Mouse (Mus musculus): ENCODE measurements around the gene Pde1a. TPM values are rescaled to one million over a fixed set of nuclear protein-coding genes. Genes with fewer than 3 reads are reported as not detected.

Gene Pde1a
- polyA plus RNA-seq, 1 experiment from 2014 or later = 37.5 TPM

DNA sequence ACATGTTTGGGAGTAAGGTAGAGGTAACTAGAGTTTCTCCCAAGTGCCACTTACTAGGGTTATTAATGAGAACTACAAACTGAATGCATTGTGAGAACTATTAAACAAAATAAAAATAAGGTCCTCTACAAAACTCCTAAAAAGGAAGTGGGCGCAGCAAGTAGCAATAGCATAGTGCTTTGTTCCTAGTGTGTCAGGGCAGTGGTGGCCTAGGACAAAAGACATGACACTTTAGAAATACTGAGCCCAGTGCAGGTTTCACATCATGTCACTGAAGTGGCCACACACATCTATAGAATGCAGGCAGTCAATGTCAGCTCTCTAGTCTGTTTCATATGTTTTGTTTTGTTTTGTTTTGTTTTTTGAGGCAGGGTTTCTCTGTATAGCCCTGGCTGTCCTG, 103.2 kb downstream of the Pde1a start:
- 94% methylated on average over 1 of the region's 1 CpGs for WGBS
- Histone ChIP-seq H3K4me3 (replicated peaks; ENCODE audit: low read depth, low read length) (no peak overlapping the region), H3K27me3 (ENCODE audit: insufficient read depth, low read length) (no peaks in the 10 kb centered on the region), H3K36me3 (ENCODE audit: insufficient read depth, low read length) (no peaks in the 10 kb centered on the region), H3K4me2 (ENCODE audit: low read length) (no peak overlapping the region), H3K4me1 (replicated peaks; ENCODE audit: insufficient read depth, low read length) (no peaks in the 10 kb centered on the region), H3K27ac (no peak overlapping the region), H3K9ac (ENCODE audit: low read depth, low read length) (no peak overlapping the region), H3K9me3 (replicated peaks; ENCODE audit: low read length) (no peaks in the 10 kb centered on the region)
- ATAC-seq (replicated peaks; ENCODE audit: low FRiP score, low read depth) (no peak), DNase-seq (ENCODE audit: low spot score) (no peak)
- no peak for TF ChIP-seq CTCF (IDR thresholded peaks at IDR 0.05; ENCODE audit: low read depth)

DNA sequence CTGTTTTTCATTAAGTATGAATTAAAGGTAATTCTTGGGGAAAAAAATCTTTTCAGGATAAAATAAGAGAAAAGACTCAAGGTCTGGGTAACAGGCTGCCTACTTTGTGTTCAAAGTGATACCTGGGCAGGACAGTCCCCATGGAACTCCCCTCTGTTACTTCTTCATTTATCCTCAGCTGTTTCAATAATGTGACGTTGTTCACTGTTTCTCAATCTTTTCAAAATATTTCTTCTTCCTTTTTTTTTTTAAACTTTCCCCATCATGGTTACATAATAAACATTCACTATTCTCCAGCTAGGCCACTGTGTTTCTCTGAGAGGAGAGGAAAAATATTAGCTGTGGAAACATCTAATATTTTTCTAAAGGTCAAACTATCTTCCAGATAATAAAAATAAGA, 103.7 kb downstream of the Pde1a start:
- DNase-seq (ENCODE audit: low spot score) (no peak), ATAC-seq (replicated peaks; ENCODE audit: low FRiP score, low read depth) (no peak)
- no peak overlapping the region for H3K27ac ChIP-seq
- WGBS = 82% methylated on average over 1 of the region's 1 CpGs
- H3K27me3 ChIP-seq (ENCODE audit: insufficient read depth, low read length) = no peaks in the 10 kb centered on the region
- H3K36me3 ChIP-seq (ENCODE audit: insufficient read depth, low read length) = no peaks in the 10 kb centered on the region
- H3K4me2 ChIP-seq (ENCODE audit: low read length) = no peak overlapping the region
- no peaks in the 10 kb centered on the region for H3K9me3 ChIP-seq (replicated peaks; ENCODE audit: low read length)
- H3K4me3 ChIP-seq (replicated peaks; ENCODE audit: low read depth, low read length) = no peak overlapping the region
- H3K9ac ChIP-seq (ENCODE audit: low read depth, low read length) = no peak overlapping the region
- TF ChIP-seq CTCF (IDR thresholded peaks at IDR 0.05; ENCODE audit: low read depth) = no peak
- H3K4me1 ChIP-seq (replicated peaks; ENCODE audit: insufficient read depth, low read length) = no peaks in the 10 kb centered on the region

DNA sequence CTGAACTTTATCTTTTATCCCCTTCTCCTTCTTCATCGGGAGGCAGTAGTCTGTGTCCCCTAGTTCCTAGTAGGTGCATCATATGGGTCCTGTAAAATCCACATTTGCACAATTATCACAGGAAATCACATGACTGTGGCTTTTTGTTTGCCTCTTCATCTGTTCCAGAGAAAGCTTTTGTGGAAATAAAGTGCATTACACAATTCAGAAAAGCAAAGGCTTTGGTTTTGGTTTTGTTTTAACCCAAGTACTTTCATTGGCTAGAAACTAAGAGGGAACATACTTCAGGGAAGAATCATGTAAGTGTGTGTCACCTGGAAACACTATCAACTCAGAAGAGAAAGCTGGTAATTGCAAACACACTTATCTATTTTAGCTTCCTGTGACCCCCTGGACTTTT, 104.2 kb downstream of the Pde1a start:
- no peak overlapping the region for H3K4me3 ChIP-seq (replicated peaks; ENCODE audit: low read depth, low read length)
- no peaks in the 10 kb centered on the region for H3K27me3 ChIP-seq (ENCODE audit: insufficient read depth, low read length)
- TF ChIP-seq CTCF (IDR thresholded peaks at IDR 0.05; ENCODE audit: low read depth) = no peak
- ATAC-seq (replicated peaks; ENCODE audit: low FRiP score, low read depth) (no peak), DNase-seq (ENCODE audit: low spot score) (no peak)
- no peak overlapping the region for H3K27ac ChIP-seq
- no peaks in the 10 kb centered on the region for H3K4me1 ChIP-seq (replicated peaks; ENCODE audit: insufficient read depth, low read length)
- WGBS = 76% methylated on average over 1 of the region's 1 CpGs
- H3K9me3 ChIP-seq (replicated peaks; ENCODE audit: low read length) = no peaks in the 10 kb centered on the region
- no peak overlapping the region for H3K9ac ChIP-seq (ENCODE audit: low read depth, low read length)
- no peaks in the 10 kb centered on the region for H3K36me3 ChIP-seq (ENCODE audit: insufficient read depth, low read length)
- H3K4me2 ChIP-seq (ENCODE audit: low read length) = no peak overlapping the region

DNA sequence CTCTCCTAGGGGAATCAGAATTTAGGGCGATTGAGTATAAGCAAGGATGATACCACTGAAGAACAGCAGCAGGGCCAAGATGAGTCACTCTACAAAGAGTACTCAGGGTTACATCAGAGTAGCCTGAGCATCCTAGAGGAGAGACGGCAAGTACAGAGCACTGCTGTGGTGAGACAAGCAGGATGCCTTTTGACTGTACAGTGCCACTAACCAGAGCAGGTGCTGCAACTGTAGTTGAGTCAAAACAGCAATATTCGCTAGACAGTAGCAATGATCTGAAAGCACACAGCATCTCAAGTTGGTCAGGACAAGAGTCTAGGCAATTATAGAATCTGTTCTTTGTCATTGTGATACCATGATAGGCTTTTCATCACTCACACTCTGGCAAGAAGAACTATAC, 115.1 kb downstream of the Pde1a start:
- ATAC-seq (replicated peaks; ENCODE audit: low FRiP score, low read depth) (no peak), DNase-seq (ENCODE audit: low spot score) (no peak)
- Histone ChIP-seq H3K27me3 (ENCODE audit: insufficient read depth, low read length) (no peaks in the 10 kb centered on the region), H3K9me3 (replicated peaks; ENCODE audit: low read length) (no peaks in the 10 kb centered on the region), H3K27ac (no peak overlapping the region), H3K9ac (ENCODE audit: low read depth, low read length) (no peak overlapping the region), H3K4me1 (replicated peaks; ENCODE audit: insufficient read depth, low read length) (no peaks in the 10 kb centered on the region), H3K4me2 (ENCODE audit: low read length) (no peak overlapping the region), H3K4me3 (replicated peaks; ENCODE audit: low read depth, low read length) (no peak overlapping the region), H3K36me3 (ENCODE audit: insufficient read depth, low read length) (no peaks in the 10 kb centered on the region)
- TF ChIP-seq CTCF (IDR thresholded peaks at IDR 0.05; ENCODE audit: low read depth) = no peak
- 95% methylated on average over 3 of the region's 3 CpGs for whole genome bisulfite sequencing

DNA sequence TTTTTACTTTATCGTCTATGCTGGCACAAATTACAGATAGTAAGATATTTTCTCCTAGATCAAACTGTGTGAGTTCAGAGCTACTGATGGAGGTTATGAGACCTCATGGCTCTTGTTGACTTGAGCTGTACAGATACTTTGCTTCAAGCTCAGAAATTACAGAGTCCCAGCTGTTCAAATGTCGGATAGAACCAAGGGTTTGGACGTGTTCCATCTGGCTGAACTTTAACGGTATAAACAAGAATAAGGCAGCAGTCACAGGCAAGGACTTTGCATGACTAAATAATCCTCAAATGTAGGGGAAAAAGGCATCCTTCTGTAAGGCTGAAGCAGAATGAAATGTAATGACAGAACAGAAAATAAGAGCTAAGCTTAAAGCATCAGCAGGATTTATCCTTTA, 116.2 kb downstream of the Pde1a start:
- DNase-seq (ENCODE audit: low spot score) (peak; percentile 78), ATAC-seq (replicated peaks; ENCODE audit: low FRiP score, low read depth) (no peak)
- Histone ChIP-seq H3K27me3 (ENCODE audit: insufficient read depth, low read length) (no peaks in the 10 kb centered on the region), H3K4me2 (ENCODE audit: low read length) (no peak overlapping the region), H3K36me3 (ENCODE audit: insufficient read depth, low read length) (no peaks in the 10 kb centered on the region), H3K9me3 (replicated peaks; ENCODE audit: low read length) (no peaks in the 10 kb centered on the region), H3K9ac (ENCODE audit: low read depth, low read length) (no peak overlapping the region), H3K4me1 (replicated peaks; ENCODE audit: insufficient read depth, low read length) (no peaks in the 10 kb centered on the region), H3K27ac (peak overlapping the region; percentile 19; the same call in 1 of the 2 replicates), H3K4me3 (replicated peaks; ENCODE audit: low read depth, low read length) (no peak overlapping the region)
- 31% methylated on average over 4 of the region's 4 CpGs for WGBS
- TF ChIP-seq CTCF (IDR thresholded peaks at IDR 0.05; ENCODE audit: low read depth) = no peak

DNA sequence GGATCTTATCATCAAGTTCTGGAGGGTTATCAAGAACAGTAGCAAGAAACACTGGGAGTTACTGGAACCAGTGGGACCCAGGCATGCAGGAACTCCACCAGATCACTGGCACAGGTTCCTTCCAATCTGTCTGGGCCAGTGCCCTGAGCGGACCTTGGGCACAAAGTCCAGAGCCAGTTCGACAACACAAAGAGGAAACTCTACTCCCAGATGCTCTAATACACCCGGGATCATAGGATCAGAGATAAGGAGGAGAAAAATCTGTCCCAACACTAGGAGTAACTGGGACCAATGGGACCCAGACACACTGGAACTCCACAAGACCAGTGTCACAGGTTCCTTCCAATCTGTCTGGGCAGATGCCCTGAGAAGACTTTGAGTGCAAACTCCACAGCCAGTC, 130.1 kb downstream of the Pde1a start:
- Histone ChIP-seq H3K4me1 (replicated peaks; ENCODE audit: insufficient read depth, low read length) (no peaks in the 10 kb centered on the region), H3K27ac (no peak overlapping the region), H3K9me3 (replicated peaks; ENCODE audit: low read length) (no peaks in the 10 kb centered on the region), H3K4me3 (replicated peaks; ENCODE audit: low read depth, low read length) (no peak overlapping the region), H3K27me3 (ENCODE audit: insufficient read depth, low read length) (no peaks in the 10 kb centered on the region), H3K9ac (ENCODE audit: low read depth, low read length) (no peak overlapping the region), H3K4me2 (ENCODE audit: low read length) (no peak overlapping the region), H3K36me3 (ENCODE audit: insufficient read depth, low read length) (no peaks in the 10 kb centered on the region)
- WGBS = 83% methylated on average over 3 of the region's 3 CpGs
- DNase-seq (ENCODE audit: low spot score) (no peak), ATAC-seq (replicated peaks; ENCODE audit: low FRiP score, low read depth) (no peak)
- TF ChIP-seq CTCF (IDR thresholded peaks at IDR 0.05; ENCODE audit: low read depth) = no peak

DNA sequence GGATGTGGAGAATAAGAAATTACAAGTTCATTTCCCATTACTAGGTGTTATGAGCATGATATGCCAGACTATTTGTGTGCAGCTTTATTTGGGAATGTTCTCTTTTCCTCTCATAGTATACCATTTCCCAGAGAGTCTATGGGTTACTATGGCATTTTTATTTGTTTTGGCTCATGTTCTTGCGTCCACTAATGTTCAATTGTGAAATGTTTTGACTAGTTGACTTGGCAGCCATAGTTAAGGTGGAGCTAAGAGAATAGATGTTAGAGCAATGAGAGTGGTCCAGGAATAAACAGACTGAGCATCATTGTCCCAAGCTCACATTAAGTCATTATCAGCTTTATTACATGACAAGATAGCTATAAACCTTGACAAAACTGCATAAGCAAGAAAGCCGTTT, 130.8 kb downstream of the Pde1a start:
- H3K4me1 ChIP-seq (replicated peaks; ENCODE audit: insufficient read depth, low read length) = no peaks in the 10 kb centered on the region
- H3K4me2 ChIP-seq (ENCODE audit: low read length) = no peak overlapping the region
- no peak overlapping the region for H3K27ac ChIP-seq
- DNase-seq (ENCODE audit: low spot score) = no peak
- ATAC-seq (replicated peaks; ENCODE audit: low FRiP score, low read depth) = no peak
- no peaks in the 10 kb centered on the region for H3K36me3 ChIP-seq (ENCODE audit: insufficient read depth, low read length)
- no peaks in the 10 kb centered on the region for H3K9me3 ChIP-seq (replicated peaks; ENCODE audit: low read length)
- WGBS = 72% methylated on average over 2 of the region's 2 CpGs
- H3K27me3 ChIP-seq (ENCODE audit: insufficient read depth, low read length) = no peaks in the 10 kb centered on the region
- H3K4me3 ChIP-seq (replicated peaks; ENCODE audit: low read depth, low read length) = no peak overlapping the region
- no peak for TF ChIP-seq CTCF (IDR thresholded peaks at IDR 0.05; ENCODE audit: low read depth)
- no peak overlapping the region for H3K9ac ChIP-seq (ENCODE audit: low read depth, low read length)

Measured in kidney, postnatal 0 days (tissue).